Mouse (Mus musculus): ENCODE measurements at regions not wholly inside any gene's neighbourhood (a gene's known extent, or its start where the extent isn't known, plus 50 kb on each side); places are given as distances from the start of the nearest gene placed in this dataset.

DNA sequence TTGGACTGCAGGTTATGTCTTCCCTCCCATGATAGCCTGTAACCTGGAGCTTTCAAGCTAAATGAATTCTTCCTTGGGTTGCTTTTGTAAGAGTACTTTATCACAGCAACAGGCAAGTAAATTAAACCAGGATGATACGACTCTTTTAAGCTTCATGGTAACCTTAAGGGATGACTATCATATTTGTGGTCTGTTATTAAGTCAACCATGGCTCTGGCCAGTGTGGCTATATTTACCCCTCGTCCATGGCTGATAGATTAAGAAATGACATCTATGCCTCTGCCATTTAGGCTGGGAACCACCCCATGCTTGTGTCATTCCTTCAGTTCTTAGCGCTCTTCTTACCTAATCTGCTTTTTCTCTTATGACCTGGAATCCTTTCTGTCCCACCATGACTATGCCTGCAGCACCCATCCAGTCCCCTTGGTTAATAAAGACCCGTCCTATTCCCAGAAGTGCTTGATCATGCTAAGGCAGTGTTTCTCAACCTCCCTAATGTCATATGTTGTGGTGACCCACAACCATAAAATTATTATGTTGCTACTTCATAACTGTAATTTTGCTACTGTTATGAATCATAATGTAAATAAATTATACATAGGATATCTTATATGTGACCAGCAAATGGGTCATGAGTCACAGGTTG lies 214.5 kb upstream of the Nbea start:
- DNase-seq = no peak

DNA sequence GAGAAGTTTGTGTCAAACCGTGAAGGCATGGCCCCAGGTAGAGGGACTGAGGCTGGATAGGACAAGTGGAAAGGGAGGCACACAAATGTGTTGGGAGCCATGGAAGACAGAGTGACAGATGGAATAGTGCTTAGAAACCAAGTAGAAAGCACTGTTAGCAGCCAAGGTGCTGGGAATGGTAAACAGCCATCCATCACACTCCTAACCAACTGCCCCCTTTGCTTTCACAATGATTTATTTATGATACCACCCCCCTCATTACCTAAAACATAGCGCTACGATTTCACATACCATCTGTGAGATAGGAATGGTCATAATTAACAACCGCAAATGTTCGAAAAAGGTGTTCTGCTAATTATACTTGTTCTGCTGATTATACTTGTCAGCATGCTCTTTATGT lies 209.6 kb upstream of the Nbea start:
- no peak for DNase-seq

DNA sequence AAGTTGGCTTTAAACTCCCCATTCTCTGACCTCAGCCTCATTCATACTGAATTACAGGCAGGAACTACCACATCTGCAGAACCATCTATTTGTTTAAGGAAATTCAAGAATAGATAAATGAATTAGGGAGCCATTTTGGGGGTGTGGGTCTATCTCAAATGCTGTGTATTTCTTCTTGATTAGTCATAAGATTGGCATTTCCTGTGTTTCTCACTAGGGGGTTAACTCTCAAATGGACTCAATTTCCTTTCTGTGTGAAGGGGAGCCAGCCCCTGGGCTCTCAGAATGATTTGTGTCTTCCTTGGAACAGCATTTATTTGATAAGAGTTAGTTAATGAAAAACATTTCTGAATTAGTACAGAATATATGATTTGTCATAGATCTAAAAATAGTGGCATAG lies 196.8 kb upstream of the Nbea start:
- peak; percentile 7 for DNase-seq

DNA sequence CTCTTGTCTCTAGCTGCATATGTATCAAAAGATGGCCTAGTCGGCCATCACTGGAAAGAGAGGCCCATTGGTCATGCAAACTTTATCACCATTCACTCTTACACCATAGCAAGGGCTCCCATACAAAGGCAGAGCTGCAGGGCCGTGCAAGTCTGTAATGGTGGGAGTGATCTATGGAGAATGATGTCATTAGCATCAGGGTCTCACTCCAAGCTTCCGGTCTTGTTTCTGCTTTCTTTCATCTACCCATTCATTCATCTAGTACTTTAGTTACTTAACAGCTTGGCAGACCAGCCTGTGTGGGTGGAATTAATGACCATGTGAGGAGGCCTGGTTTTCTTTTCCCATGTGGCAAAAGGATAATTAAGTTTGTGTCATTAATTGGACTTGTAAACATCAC lies 196.0 kb upstream of the Nbea start:
- peak; percentile 1 for DNase-seq

DNA sequence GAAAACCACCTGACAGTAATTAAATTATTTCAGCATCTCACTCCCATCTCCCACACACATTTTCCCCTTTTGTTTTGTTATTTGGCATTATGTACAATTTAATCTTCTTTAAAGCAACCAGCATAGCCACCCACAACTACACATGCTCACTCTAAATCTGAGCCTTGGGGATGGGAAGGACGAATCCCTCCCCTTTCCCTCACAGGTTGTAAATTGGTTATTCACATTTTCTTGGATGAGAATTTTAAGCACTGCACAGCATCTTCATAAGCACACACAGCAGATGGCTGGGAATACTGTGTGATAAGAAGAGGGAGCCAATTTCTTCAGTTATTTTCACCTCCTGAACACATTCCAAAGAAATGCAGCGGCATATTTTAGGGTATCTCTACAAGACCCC lies 179.0 kb upstream of the Nbea start:
- no peak for DNase-seq

DNA sequence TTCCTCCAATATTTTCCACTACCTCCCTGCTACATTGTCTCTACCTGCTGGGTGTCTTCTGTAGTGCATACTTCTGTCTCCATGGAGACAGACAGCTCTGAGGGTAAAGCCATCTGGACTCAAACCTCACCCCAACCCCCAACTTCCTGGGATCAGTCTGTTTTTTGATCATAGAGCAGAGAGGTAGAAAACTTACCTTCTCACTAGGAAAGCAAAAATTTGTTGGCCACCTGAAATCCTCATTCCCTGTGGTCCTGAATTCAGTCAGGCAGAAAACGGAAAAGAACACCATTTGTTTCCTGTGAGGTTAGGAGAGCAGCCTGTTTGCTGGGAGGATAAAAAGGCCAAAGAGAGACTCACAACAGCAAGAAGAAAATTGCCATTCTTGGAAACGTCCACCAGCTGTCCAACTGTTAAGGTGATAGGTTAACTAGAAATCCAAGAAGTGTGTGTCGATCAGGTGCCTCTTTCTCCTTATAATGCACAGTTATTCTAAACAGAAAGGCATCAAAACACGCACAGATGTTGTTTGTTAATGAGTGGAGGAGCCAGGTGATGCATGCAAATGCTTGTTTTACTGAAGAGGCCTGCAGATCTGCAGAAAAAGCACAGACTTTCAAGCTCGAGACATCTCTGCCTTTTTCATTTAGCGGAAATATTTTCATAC lies 173.7 kb upstream of the Nbea start:
- peak; percentile 47 for DNase-seq

DNA sequence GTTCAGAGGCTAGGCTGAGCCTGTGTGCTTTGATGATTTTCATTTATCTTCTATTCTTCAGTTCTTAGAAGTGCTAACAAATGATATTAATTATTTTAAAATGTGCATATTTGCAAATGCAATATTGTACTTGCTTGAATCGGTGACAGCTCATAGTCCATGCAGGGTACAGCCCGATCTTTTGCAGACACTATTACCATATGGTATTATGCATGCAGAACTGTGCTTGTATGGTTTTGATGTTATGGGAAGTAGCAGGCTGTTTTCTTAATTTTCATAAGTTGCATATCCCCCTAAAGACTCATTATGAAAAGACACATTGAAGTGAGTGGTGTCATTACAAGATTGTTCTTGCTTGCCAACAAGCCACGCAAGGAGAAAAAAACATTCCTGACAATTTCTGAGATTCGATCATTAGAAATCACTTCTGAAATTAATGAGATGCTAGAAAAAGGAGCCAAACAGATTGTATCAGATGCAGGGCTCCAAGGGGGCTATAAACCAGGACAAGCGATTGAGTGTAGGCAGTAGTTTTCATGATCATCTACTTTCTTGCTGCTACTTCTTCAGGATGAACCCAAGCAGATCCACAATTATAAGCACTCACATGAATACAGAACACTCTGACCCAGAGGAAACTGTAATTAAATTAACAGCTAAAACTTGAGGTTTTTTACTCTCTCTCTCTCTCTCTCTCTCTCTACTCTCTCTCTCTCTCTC lies 172.8 kb upstream of the Nbea start:
- no peak for DNase-seq

Measured in embryo, embryonic 11 days (tissue).